Mouse (Mus musculus) CD8-positive naive resting alpha-beta T cell, adult 2 months (primary cell): ENCODE data around the gene Rbks.
A peak's percentile ranks its signal among the peaks of the same experiment; 100 is the strongest.
"Not testable (repeated sequence)": the region's sequence is repeated elsewhere in the genome, so short reads cannot be mapped to it uniquely, and the experiment has no call there.

Experiments
- DNase-seq, 2 experiments: peaks; one replicate each; pipeline ENCODE4 v3.0.0; 2022; ENCODE audit warnings: low read depth in 2 of 2, low spot score in 2 of 2

Rbks gene

DNA sequence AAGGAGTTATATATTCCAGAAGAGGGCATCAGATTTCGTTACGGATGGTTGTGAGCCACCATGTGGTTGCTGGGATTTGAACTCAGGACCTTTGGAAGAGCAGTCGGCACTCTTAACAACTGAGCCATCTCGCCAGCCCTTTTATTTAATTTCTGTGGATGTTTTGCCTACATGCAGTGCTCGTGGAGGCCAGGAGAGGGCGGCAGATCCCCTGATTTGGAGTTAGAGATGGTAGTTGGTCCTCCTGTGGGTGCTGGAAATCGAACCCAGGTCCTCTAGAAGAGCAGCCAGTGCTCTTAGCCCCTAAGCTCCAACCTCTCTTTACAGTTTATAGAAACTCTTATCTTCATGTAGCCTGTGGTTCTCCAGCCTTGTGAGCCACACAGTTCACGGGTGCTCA is 108.8 kb downstream of the Rbks start:
- not testable (repeated sequence) for DNase-seq

DNA sequence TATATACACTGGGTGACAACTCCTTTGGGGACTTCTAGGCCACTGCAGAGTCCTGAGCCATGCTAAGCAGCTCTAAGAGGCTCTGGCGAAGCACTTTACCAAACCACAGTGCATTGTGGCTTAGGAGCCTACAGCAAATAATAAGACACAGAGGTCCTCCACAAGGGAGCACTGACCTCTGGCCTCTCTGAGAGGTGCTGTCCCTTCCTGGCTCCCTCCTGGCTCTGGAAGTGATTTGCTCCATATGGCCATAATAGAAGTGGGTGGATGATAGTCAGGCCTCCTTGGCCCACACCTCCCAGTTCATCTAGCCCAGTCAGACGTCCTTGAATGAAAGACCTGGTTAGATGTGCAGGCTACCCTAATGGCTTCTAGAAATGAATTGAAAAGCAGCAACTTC is 109.4 kb downstream of the Rbks start:
- DNase-seq = no peak

DNA sequence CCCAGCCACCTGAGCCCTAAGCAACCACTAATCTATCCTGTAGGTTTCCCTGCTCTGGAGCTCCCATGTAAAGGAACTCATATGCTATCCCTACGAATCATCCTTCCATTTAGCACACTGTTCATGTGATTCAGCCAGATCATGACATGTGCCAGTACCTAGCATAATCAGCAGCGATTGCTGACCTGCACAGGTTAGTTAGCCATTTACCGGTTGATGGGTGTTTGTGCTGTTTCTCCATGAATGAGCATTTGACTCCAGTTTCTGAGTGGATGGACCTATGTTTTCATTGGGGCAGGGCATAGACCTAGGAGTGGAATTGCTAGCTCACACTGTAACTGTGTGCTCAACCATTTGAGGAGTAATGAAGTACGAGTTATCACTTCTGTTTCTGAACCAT is 111.9 kb downstream of the Rbks start:
- no peak for DNase-seq

DNA sequence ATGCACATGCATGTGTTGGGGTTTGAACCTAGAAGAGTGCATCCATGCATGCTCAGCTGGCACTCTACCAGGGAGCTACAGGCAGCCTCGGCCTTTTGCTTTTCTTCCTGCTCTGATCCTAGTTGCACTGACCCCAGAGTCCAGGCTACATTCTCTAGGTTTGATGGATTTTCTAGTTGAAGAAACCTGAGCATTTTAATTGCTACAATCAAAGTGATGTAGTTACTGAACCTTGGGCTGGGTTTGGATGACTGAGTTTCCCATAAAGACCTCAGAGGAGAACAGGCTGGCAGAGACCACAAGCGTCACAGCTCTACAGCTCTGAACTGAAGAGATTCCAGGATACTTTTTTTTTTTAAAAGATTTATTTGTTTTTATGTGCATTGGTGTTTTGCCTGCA is 114.2 kb downstream of the Rbks start:
- no peak for DNase-seq

- DNase-seq = no peak
Measured at GRCm38 (mm10) chr5:31581932-31582331, 115.5 kb downstream of the Rbks start.

- DNase-seq = no peak
Measured at GRCm38 (mm10) chr5:31581263-31581662, 116.2 kb downstream of the Rbks start.

GRCm38 (mm10) chr5:31576539-31576975 is 120.9 kb downstream of the Rbks start:
- peak; percentile 52 to 61 for DNase-seq
